Mouse (Mus musculus): ENCODE measurements at regions not wholly inside any gene's neighbourhood (a gene's known extent, or its start where the extent isn't known, plus 50 kb on each side); places are given as distances from the start of the nearest gene placed in this dataset.
A peak's percentile ranks its signal among the peaks of the same experiment; 100 is the strongest.

GRCm38 (mm10) chr3:151931656-151932055, 94.2 kb upstream of the Ptgfr start:
- DNase-seq = no peak

DNA sequence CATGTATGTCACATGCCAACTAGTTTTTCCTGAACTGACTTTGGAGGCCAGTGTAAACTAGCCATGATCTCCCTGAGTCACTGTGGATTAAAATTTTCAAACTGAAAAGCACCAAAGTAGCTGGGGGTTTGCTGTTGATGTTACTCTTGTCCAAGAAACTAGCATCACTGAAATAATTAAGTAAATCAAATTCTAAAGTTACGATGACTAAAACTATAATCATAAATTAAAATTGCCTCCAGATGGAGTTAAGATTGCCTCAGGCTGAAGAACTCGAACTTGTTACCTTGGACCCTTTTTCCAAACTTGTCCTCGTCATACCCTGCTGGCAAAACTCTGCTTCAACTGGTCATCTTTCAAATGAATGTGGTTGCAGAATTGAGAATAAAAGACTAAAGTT, 93.7 kb upstream of the Ptgfr start:
- no peak for DNase-seq

DNA sequence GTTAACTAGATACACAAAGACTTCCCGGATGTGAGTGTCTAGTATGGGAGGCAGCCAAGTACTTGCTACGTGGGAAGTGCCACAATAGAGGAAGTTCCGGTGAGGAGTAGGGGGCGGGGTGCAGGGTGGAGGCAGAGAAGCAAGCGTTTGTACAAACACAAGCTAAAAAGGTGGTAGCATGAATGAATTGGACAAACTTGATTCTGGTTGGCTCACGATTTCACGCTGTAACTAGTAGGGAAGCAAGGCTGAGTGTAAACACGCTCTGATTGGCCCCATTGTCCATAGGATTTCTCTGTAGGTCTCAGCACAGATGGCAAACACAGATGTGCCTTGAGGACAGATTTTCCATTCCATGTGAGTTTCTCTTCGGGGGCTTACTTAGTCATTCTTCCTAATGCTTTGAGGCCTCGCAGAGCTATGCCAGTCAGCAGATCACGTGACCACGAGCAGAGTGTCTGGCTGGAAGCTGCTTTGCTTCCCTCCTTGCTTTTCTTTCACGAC, 76.6 kb upstream of the Ptgfr start:
- DNase-seq = peak; percentile 71 to 87

DNA sequence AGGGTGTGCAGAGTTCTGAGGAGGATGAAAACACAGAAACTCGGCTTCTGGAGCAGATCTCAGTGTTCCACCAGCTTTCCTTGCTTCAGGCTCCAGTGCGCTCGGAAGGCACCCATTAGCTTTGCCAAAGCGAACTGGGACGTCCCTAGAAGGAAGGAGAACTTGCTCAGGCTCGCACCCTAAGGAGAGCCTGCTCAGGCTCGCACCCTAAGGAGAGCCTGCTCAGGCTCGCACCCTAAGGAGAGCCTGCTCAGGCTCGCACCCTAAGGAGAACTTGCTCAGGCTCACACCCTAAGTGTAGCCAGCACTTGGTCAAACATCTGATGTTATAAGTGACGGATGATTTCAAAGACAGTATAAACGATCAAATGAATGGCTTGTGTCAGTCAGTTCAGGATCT, 74.9 kb upstream of the Ptgfr start:
- peak; percentile 14 to 28 for DNase-seq

- DNase-seq = no peak
Measured at GRCm38 (mm10) chr3:151910851-151911250, 73.4 kb upstream of the Ptgfr start.

DNA sequence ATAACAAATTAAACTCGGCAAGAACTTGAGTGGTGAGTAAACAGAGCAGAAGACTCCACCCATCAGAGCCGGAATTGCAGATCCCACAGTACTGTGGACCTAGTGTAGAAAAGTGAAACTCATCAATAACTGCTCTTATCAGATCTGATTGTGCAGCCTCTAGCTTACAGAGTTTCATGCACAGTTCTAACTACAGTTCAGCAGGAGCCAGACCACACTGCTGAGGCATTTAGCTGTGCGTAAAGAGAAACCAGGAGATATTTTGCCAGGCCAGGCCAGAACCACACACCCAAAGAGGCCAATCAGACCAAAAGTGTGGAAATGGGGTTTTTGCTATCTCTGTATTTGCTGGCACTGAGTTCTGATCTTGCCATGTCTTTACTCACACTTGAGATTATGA, 71.9 kb upstream of the Ptgfr start:
- DNase-seq = no peak

- DNase-seq = no peak
Measured at GRCm38 (mm10) chr3:151908886-151909285, 71.5 kb upstream of the Ptgfr start.

- no peak for DNase-seq
Measured at GRCm38 (mm10) chr3:151905775-151906174, 68.3 kb upstream of the Ptgfr start.

- no peak for DNase-seq
Measured at GRCm38 (mm10) chr3:151903169-151903568, 65.7 kb upstream of the Ptgfr start.

DNA sequence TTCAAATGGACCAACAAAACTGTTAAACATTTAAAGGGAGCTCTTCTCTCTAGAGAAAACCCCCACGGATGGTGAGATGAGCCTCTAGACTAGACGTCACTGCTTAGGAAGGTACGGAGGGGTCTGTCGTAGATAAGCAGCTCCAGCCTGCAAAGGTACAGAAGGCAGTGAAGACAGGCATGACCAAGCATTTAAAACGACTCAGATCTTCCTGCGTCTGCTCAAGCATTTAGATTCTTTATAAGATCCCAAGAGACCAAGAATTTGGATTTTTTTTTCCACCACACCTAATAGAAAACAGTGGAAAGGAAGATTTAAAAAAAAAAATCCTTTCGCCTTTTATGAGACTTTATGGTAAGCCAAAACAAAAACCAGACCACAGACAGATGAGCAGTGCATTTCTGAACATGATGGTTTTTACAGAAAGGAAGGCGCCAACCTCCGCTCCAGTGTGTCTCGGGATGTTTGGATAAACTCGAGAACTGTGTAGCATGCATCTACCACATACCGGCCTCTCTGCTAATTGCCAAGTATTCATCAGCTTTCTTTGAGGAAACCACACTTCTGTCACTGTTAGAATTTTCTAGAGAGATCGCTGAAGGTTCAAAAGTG, 64.9 kb upstream of the Ptgfr start:
- no peak for DNase-seq

DNA sequence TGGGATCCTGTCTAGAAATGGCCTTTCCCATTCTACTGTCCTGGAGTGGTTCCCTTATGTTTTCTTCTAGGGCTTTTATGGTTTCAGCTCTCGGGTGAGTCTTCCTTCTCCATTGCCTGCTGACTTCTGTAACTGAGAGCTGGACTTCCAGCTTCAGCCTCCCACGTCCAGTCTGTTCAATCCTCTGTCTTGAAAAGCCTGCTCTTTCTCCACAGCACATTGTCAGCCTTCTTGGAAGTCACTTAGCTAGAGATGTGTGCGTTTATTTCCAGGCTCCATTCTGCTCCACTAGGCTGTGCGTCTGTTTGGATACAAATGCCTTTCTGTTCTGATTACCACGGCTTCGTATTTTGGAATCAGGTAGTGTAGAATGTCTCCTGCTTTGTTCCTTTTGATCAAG, 62.2 kb upstream of the Ptgfr start:
- DNase-seq = no peak

DNA sequence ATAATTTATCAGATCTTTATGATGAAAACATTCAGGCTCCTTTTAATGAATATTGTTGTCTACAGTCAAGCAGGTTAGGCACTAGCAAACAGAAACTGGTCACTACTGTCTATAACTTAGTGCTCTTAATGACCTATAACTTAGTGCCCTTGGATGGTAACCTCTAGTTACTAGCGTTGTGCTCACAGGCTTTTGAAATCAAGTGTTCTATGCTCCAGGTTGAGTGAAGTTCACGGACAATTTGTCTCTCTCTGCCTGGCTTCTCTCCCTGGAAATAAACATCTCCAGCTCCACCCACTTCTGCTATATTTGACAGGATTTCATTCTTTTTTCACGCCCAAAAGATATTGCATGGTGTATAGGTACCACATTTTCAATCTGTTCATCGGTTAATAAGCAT, 61.7 kb upstream of the Ptgfr start:
- no peak for DNase-seq

DNA sequence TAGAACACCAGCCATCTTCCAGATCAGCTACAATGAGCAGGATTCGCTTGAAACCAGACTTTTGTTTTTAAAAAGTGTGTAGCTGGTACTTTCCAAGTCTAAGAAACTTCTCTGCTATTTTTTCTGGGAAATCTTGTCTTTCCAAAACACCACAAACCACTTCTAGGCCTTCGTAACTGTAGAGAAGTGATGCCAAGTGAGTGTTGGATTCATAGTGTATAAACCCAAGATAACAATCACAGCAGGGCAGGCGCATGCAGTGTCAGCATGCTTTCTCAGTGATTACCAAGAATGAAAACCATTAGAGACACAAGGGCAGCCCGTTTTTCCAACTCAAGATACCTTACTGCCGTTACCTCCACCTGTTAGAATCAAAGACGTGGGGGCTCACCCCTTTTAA, 58.9 kb upstream of the Ptgfr start:
- no peak for DNase-seq

GRCm38 (mm10) chr3:151894712-151895111, 57.3 kb upstream of the Ptgfr start:
- DNase-seq = no peak

DNA sequence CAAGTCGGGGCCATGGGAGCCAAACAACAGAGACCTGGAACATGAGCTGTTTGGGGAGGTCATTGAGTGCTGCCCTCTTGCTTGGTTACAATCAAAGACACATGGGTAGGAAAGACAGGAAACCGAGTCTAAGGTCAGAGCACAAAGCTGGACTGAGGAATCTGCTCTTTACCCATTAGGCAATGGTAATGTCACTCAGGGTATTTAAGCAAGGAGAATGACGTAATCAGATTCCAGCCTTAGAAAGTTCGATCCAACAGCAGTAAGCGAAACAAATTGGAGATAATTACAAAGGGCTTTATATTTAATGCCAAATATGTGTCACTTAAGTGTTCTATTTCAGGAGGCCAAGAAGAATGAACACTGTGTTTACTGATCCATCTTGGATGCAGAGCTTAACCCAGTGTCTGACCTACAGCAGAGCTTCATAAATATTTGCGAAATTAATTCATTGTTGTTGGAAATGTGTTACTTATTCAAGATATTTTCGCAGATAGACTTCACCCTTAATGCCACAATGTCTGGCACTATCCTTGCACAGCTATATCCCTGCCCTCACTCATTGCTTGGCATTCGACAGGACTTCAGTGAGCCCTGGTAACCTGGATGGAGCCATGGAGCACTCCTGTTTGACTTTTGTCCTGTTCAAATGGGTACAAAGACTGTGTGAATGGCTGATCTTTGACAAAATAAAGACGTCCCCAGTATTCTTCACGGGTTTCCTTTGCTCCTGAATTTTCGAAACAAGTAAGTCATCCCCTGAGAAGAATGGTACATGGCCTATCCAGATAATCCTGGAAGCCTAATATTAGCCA, 56.2 kb upstream of the Ptgfr start:
- DNase-seq = peak; percentile 32 to 45

DNA sequence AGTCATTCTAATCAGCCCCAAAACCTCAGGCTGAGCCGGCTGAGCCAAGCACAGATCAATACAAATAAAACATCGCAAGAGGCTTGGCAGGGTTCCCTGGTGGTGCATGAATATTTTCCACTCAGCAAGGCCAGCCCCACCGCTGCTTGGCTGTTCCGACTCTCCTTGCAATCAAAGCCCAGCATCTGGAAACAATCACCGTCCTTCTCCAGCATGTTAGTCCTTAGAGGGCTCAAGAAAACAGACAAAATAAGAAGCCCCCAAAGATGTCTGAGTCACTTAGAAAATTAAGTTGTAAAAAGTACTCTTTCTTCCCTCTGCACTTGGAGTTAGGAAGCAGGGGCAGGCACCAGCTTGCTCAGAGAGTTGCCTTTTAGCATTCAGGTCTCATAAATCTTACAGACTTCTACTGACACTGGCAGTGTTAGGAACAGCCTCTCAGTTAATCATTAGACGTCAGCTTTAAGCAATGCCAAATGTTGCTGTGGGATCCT, 54.4 kb upstream of the Ptgfr start:
- peak; percentile 89 to 90 for DNase-seq

GRCm38 (mm10) chr3:151891336-151891735, 53.9 kb upstream of the Ptgfr start:
- no peak for DNase-seq

DNA sequence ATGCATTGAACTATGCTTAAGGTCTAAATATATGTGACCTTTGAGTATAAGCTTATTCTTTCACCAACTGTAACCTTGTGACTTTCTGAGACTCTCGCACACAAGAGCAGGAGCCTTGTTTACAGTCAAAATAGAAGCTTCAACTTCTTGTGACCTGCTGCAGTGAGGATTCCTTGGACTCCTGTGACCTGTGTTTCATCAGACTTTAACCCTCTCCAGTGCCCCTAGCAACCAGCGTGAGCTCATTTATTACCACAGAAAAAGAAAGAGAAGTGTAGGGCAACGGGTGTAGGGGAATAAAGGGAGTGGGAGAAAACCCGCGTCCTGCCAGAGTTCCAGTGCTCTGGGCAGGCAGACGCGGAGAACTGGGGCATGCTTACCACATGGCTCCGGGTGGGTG, 52.3 kb upstream of the Ptgfr start:
- DNase-seq = no peak
